Mouse (Mus musculus): Measurements from ENCODE around the gene Itga9.

Gene Itga9

GRCm38 (mm10) chr9:118606148-118606816 is at the start of gene Itga9:
Itga9 (plus strand) TSS chr9:118606690.
- in situ Hi-C loops (cut with MboI, MseI) = loop anchor here (5.0 kb wide), 2 partner anchors 261 to 271 kb away; no protein-coding TSS in a partner anchor

GRCm38 (mm10) chr9:118556951-118557780 is 49.3 kb upstream of the Itga9 start:
- in situ Hi-C loops (cut with MboI, MseI) = no loop called here

- in situ Hi-C loops (cut with MboI, MseI) = no loop called here
These were observed 43.1 kb upstream of the Itga9 start for GRCm38 (mm10) chr9:118563356-118563755.

GRCm38 (mm10) chr9:118563866-118564265 is 42.6 kb upstream of the Itga9 start:
- in situ Hi-C loops (cut with MboI, MseI) = no loop called here

- in situ Hi-C loops (cut with MboI, MseI) = no loop called here
These were observed 41.8 kb upstream of the Itga9 start for GRCm38 (mm10) chr9:118564696-118565095.

- in situ Hi-C loops (cut with MboI, MseI) = no loop called here
These were observed 37.2 kb upstream of the Itga9 start for GRCm38 (mm10) chr9:118569328-118569727.

- in situ Hi-C loops (cut with MboI, MseI) = no loop called here
These were observed 35.6 kb upstream of the Itga9 start for GRCm38 (mm10) chr9:118570865-118571264.

- in situ Hi-C loops (cut with MboI, MseI) = no loop called here
These were observed 34.8 kb upstream of the Itga9 start for GRCm38 (mm10) chr9:118571701-118572100.

- in situ Hi-C loops (cut with MboI, MseI) = no loop called here
These were observed 31.6 kb upstream of the Itga9 start for GRCm38 (mm10) chr9:118574911-118575310.

GRCm38 (mm10) chr9:118580371-118580770 is 26.1 kb upstream of the Itga9 start:
- in situ Hi-C loops (cut with MboI, MseI) = no loop called here

GRCm38 (mm10) chr9:118582757-118583156 is 23.7 kb upstream of the Itga9 start:
- in situ Hi-C loops (cut with MboI, MseI) = no loop called here

- in situ Hi-C loops (cut with MboI, MseI) = no loop called here
These were observed 21.7 kb upstream of the Itga9 start for GRCm38 (mm10) chr9:118584838-118585237.

- in situ Hi-C loops (cut with MboI, MseI) = no loop called here
These were observed 20.5 kb upstream of the Itga9 start for GRCm38 (mm10) chr9:118585998-118586397.

GRCm38 (mm10) chr9:118587115-118587514 is 19.4 kb upstream of the Itga9 start:
- in situ Hi-C loops (cut with MboI, MseI) = no loop called here

- in situ Hi-C loops (cut with MboI, MseI) = no loop called here
These were observed 17.2 kb upstream of the Itga9 start for GRCm38 (mm10) chr9:118589249-118589648.

- in situ Hi-C loops (cut with MboI, MseI) = loop anchor here in 1 of 2 experiments (10.0 kb wide), 1 partner anchor 1675 kb away; no protein-coding TSS in a partner anchor
These were observed 16.3 kb upstream of the Itga9 start for GRCm38 (mm10) chr9:118590230-118590629.

- in situ Hi-C loops (cut with MboI, MseI) = loop anchor here in 1 of 2 experiments (10.0 kb wide), 1 partner anchor 1673 kb away; no protein-coding TSS in a partner anchor
These were observed 14.9 kb upstream of the Itga9 start for GRCm38 (mm10) chr9:118591633-118592032.

GRCm38 (mm10) chr9:118592585-118593249 is 13.8 kb upstream of the Itga9 start:
- in situ Hi-C loops (cut with MboI, MseI) = loop anchor here in 1 of 2 experiments (10.0 kb wide), 1 partner anchor 1672 kb away; no protein-coding TSS in a partner anchor

GRCm38 (mm10) chr9:118593443-118593842 is 13.0 kb upstream of the Itga9 start:
- in situ Hi-C loops (cut with MboI, MseI) = loop anchor here in 1 of 2 experiments (10.0 kb wide), 1 partner anchor 1671 kb away; no protein-coding TSS in a partner anchor

GRCm38 (mm10) chr9:118596767-118597166 is 9.7 kb upstream of the Itga9 start:
- in situ Hi-C loops (cut with MboI, MseI) = loop anchor here in 1 of 2 experiments (10.0 kb wide), 1 partner anchor 1668 kb away; no protein-coding TSS in a partner anchor

- in situ Hi-C loops (cut with MboI, MseI) = loop anchor here in 1 of 2 experiments (5.0 kb wide), 1 partner anchor 757 kb away; the partner anchor contains the start of gene Xylb
These were observed 6.1 kb upstream of the Itga9 start for GRCm38 (mm10) chr9:118600393-118600792.
